Mouse (Mus musculus): Measurements from ENCODE around the gene Fbxo46. TPM values are rescaled to one million over a fixed set of nuclear protein-coding genes. Genes with fewer than 3 reads are reported as not detected.

Fbxo46 gene
- polyA plus RNA-seq, 1 experiment from 2014 or later = 9.8 TPM

DNA sequence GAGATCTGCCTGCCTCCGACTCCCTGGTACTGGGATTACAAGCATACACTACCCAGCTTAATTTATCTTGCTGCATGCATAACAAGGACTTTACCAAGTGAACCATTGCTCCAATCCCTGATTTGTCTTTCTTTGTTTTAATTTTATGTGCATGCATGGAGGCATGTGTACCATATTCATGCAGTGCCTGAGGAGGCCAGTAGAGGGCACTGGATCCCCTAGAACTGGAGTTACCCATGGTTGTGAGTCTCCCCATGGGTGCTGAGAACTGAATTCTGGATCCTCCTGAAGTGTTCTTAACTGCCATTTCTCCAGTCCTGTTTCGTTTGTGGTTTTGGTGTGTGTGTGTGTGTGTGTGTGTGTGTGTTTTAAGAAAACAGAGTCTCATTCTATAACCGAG lies 47.3 kb downstream of the Fbxo46 start:
- Histone ChIP-seq H3K9ac (ENCODE audit: low read length) (no peak overlapping the region), H3K4me1 (ENCODE audit: control insufficient read depth, insufficient read depth, low read length) (peaks cover 5% of the 10 kb centered on the region)

DNA sequence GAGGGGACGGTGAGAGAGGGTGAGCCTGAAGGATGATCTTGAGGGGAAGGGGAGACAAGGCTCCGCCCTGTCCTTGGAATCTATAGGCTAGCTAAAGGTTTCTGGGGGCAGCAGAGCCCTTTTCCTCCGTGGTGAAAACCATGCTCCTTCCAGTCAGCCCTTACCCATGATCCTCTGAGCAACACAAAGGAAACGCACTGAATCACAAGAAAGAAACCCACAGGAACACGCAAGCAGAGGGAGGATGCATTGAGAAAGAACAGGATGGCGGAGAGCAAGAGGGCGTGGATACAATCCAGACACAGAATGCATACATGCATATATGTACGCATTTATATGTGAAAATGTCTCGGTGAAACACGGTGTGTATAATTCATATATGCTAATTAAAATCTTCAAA lies 49.8 kb downstream of the Fbxo46 start:
- Histone ChIP-seq H3K27me3 (ENCODE audit: control insufficient read depth, insufficient read depth, low read length) (peaks cover 8% of the 10 kb centered on the region; the same call in 1 of the 2 replicates), H3K4me1 (ENCODE audit: control insufficient read depth, insufficient read depth, low read length) (peaks cover 2% of the 10 kb centered on the region; the same call in 1 of the 2 replicates), H3K9me3 (ENCODE audit: control insufficient read depth, low read length) (no peaks in the 10 kb centered on the region; the same call in 1 of the 2 replicates), H3K9ac (ENCODE audit: low read length) (no peak overlapping the region), H3K4me3 (ENCODE audit: low read depth, low read length) (no peak overlapping the region), H3K4me2 (ENCODE audit: low read depth, severe bottlenecking) (no peak overlapping the region), H3K27ac (replicated peaks; ENCODE audit: low read depth, low read length) (no peak overlapping the region), H3K36me3 (ENCODE audit: control insufficient read depth, insufficient read depth, low read length) (no peaks in the 10 kb centered on the region)
- ATAC-seq (ENCODE audit: insufficient number of reproducible peaks, low FRiP score, low TSS enrichment, low read depth) = no peak
- WGBS = 64% methylated on average over 10 of the region's 10 CpGs
- no peak for DNase-seq (ENCODE audit: low spot score)

More for the DNA sequence above, 47.3 kb downstream of the Fbxo46 start:
- ATAC-seq (ENCODE audit: insufficient number of reproducible peaks, low FRiP score, low TSS enrichment, low read depth) = no peak
- H3K4me2 ChIP-seq (ENCODE audit: low read depth, severe bottlenecking) = no peak overlapping the region
- no peak overlapping the region for H3K27ac ChIP-seq (replicated peaks; ENCODE audit: low read depth, low read length)
- no peaks in the 10 kb centered on the region for H3K36me3 ChIP-seq (ENCODE audit: control insufficient read depth, insufficient read depth, low read length)
- peaks cover 15% of the 10 kb centered on the region; the same call in 1 of the 2 replicates for H3K27me3 ChIP-seq (ENCODE audit: control insufficient read depth, insufficient read depth, low read length)
- H3K4me3 ChIP-seq (ENCODE audit: low read depth, low read length) = no peak overlapping the region
- H3K9me3 ChIP-seq (ENCODE audit: control insufficient read depth, low read length) = no peaks in the 10 kb centered on the region; the same call in 1 of the 2 replicates
- DNase-seq (ENCODE audit: low spot score) = no peak
- WGBS = 81% methylated on average over 3 of the region's 3 CpGs

DNA sequence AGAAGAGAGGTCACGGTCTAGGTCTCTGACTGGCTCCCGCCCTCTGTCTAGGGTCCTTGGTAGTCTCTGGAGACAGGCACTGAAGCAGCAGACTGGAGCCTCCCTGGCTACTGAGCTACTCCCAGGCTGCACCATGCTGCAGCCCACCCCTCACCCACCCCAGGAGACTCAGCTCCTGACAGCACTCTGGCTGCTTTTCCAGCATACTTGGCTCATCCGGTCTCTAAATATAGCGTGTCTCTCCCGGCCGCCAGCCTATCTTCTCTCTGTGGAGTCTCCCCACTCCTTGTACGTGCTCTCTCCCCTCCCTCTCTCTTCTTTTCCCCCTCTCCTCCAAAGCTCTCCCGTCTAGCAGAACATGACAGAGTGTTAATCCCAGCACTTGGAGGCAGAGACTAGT lies 50.5 kb downstream of the Fbxo46 start:
- no peaks in the 10 kb centered on the region for H3K9me3 ChIP-seq (ENCODE audit: control insufficient read depth, low read length)
- no peak overlapping the region for H3K4me2 ChIP-seq (ENCODE audit: low read depth, severe bottlenecking)
- WGBS = 75% methylated on average over 8 of the region's 8 CpGs
- ATAC-seq (ENCODE audit: insufficient number of reproducible peaks, low FRiP score, low TSS enrichment, low read depth) = no peak
- no peak overlapping the region for H3K9ac ChIP-seq (ENCODE audit: low read length)
- H3K36me3 ChIP-seq (ENCODE audit: control insufficient read depth, insufficient read depth, low read length) = no peaks in the 10 kb centered on the region
- no peak overlapping the region for H3K27ac ChIP-seq (replicated peaks; ENCODE audit: low read depth, low read length)
- H3K4me1 ChIP-seq (ENCODE audit: control insufficient read depth, insufficient read depth, low read length) = 0 out of 2 replicates have a peak, but pooled peaks cover 2% of the 10 kb centered on the region
- peaks cover 4% of the 10 kb centered on the region; the same call in 1 of the 2 replicates for H3K27me3 ChIP-seq (ENCODE audit: control insufficient read depth, insufficient read depth, low read length)
- DNase-seq (ENCODE audit: low spot score) = no peak
- H3K4me3 ChIP-seq (ENCODE audit: low read depth, low read length) = no peak overlapping the region

GRCm38 (mm10) chr7:19171831-19172230 lies 52.2 kb downstream of the Fbxo46 start:
- H3K4me2 ChIP-seq (ENCODE audit: low read depth, severe bottlenecking) = no peak overlapping the region
- H3K27ac ChIP-seq (replicated peaks; ENCODE audit: low read depth, low read length) = no peak overlapping the region
- 56% methylated on average over 8 of the region's 8 CpGs for WGBS
- no peak overlapping the region for H3K4me3 ChIP-seq (ENCODE audit: low read depth, low read length)
- DNase-seq (ENCODE audit: low spot score) (no peak), ATAC-seq (ENCODE audit: insufficient number of reproducible peaks, low FRiP score, low TSS enrichment, low read depth) (no peak)
- H3K27me3 ChIP-seq (ENCODE audit: control insufficient read depth, insufficient read depth, low read length) = peaks cover 16% of the 10 kb centered on the region
- no peaks in the 10 kb centered on the region for H3K36me3 ChIP-seq (ENCODE audit: control insufficient read depth, insufficient read depth, low read length)
- H3K9me3 ChIP-seq (ENCODE audit: control insufficient read depth, low read length) = no peaks in the 10 kb centered on the region
- 0 out of 2 replicates have a peak, but pooled peaks cover 2% of the 10 kb centered on the region for H3K4me1 ChIP-seq (ENCODE audit: control insufficient read depth, insufficient read depth, low read length)
- no peak overlapping the region for H3K9ac ChIP-seq (ENCODE audit: low read length)

DNA sequence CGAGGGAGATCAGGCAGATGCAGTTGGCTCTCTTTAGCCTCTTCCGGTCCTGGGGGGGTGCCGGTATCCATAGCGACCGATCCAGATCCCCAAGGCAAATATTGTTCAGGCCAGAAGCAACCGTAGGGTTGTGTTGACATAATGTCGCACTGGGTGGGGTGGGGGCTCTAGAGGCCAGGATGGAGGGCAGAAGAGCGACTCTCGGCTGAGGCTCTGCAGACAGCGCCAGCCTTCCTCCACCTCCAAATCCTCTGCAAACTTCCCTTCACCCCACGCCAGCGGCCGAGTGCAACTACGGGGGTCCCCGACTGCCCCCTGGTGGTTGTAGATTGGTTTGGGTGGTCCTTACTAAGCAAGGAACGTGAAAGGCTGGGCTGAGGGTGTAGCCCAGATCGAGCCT lies 53.2 kb downstream of the Fbxo46 start:
- no peak; the same call in 1 of the 2 replicates for ATAC-seq (ENCODE audit: insufficient number of reproducible peaks, low FRiP score, low TSS enrichment, low read depth)
- peak; percentile 95 for DNase-seq (ENCODE audit: low spot score)
- Histone ChIP-seq H3K27ac (replicated peaks; ENCODE audit: low read depth, low read length) (no peak overlapping the region), H3K9ac (ENCODE audit: low read length) (no peak overlapping the region), H3K9me3 (ENCODE audit: control insufficient read depth, low read length) (no peaks in the 10 kb centered on the region), H3K4me3 (ENCODE audit: low read depth, low read length) (peak overlapping the region; percentile 20; the same call in 1 of the 2 replicates), H3K4me2 (ENCODE audit: low read depth, severe bottlenecking) (peak overlapping the region; percentile 49), H3K4me1 (ENCODE audit: control insufficient read depth, insufficient read depth, low read length) (0 out of 2 replicates have a peak, but pooled peaks cover 2% of the 10 kb centered on the region), H3K36me3 (ENCODE audit: control insufficient read depth, insufficient read depth, low read length) (no peaks in the 10 kb centered on the region), H3K27me3 (ENCODE audit: control insufficient read depth, insufficient read depth, low read length) (peaks cover 26% of the 10 kb centered on the region)
- WGBS = 6% methylated on average over 17 of the region's 17 CpGs

DNA sequence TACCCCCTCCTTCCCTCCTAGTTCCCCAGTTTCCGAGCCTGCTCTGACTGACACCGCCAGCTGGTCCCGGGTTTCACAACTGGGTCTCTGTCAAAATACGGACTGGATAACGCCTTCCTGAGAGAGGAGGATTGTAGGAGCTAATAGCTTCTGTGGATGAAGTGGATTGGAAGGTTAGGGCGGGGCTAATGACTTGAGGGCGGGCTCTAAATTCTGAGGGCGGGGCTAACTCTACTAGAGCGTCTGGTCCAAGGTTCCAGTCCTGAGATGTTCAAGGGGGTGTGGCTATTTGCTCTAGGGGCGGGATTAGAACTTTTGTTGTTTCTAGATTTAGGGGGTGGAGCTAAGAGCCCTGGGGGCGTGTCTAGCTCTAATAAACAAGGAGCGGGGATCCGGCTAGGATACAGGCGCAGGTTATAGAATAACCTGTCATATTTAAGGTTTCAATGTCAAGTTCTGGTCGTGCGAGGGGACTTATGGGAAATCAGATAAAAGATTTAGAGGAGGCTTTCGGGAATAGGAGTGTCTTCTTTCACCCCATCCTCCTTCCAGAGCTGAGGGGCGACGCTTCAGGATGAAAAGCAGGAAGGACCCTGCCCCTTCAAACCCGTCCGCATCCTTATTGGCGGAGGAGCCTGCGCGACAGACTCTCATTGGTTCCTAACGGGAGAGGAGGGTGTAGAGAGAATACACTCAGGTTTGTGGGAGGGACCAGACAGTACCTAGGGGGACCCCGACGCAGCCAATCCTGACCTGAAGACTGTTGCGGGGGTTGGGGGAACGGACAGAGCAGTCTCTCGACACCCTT lies 56.3 kb downstream of the Fbxo46 start, which contains the start of gene Eml2:
TSS of gene Eml2 (plus strand) at position 714 of the 808 bp plus-strand sequence.
- Histone ChIP-seq H3K9me3 (ENCODE audit: control insufficient read depth, low read length) (no peaks in the 10 kb centered on the region), H3K36me3 (ENCODE audit: control insufficient read depth, insufficient read depth, low read length) (no peaks in the 10 kb centered on the region), H3K27me3 (ENCODE audit: control insufficient read depth, insufficient read depth, low read length) (peaks cover 51% of the 10 kb centered on the region), H3K4me1 (ENCODE audit: control insufficient read depth, insufficient read depth, low read length) (peaks cover 5% of the 10 kb centered on the region; the same call in 1 of the 2 replicates), H3K4me2 (ENCODE audit: low read depth, severe bottlenecking) (peak within 1 kb of the TSS; percentile 39), H3K27ac (replicated peaks; ENCODE audit: low read depth, low read length) (no peak within 1 kb of the TSS), H3K4me3 (ENCODE audit: low read depth, low read length) (peak within 1 kb of the TSS; percentile 5; the same call in 1 of the 2 replicates), H3K9ac (ENCODE audit: low read length) (no peak within 1 kb of the TSS)
- ATAC-seq (ENCODE audit: insufficient number of reproducible peaks, low FRiP score, low TSS enrichment, low read depth) (peak; percentile 52), DNase-seq (ENCODE audit: low spot score) (peak; percentile 49)
- WGBS = under 1% methylated on average over 30 of the region's 30 CpGs

GRCm38 (mm10) chr7:19176516-19176947 lies 56.9 kb downstream of the Fbxo46 start:
- Histone ChIP-seq H3K9ac (ENCODE audit: low read length) (no peak overlapping the region), H3K27me3 (ENCODE audit: control insufficient read depth, insufficient read depth, low read length) (peaks cover 51% of the 10 kb centered on the region)

GRCm38 (mm10) chr7:19177216-19177615 lies 57.6 kb downstream of the Fbxo46 start:
- Histone ChIP-seq H3K9ac (ENCODE audit: low read length) (no peak overlapping the region), H3K4me2 (ENCODE audit: low read depth, severe bottlenecking) (no peak overlapping the region), H3K27me3 (ENCODE audit: control insufficient read depth, insufficient read depth, low read length) (peaks cover 51% of the 10 kb centered on the region), H3K4me1 (ENCODE audit: control insufficient read depth, insufficient read depth, low read length) (peaks cover 8% of the 10 kb centered on the region; the same call in 1 of the 2 replicates), H3K4me3 (ENCODE audit: low read depth, low read length) (no peak overlapping the region), H3K36me3 (ENCODE audit: control insufficient read depth, insufficient read depth, low read length) (no peaks in the 10 kb centered on the region), H3K27ac (replicated peaks; ENCODE audit: low read depth, low read length) (no peak overlapping the region), H3K9me3 (ENCODE audit: control insufficient read depth, low read length) (no peaks in the 10 kb centered on the region)
- WGBS = 72% methylated on average over 7 of the region's 7 CpGs
- ATAC-seq (ENCODE audit: insufficient number of reproducible peaks, low FRiP score, low TSS enrichment, low read depth) = no peak
- no peak for DNase-seq (ENCODE audit: low spot score)

More at GRCm38 (mm10) chr7:19176516-19176947, 56.9 kb downstream of the Fbxo46 start:
- peaks cover 5% of the 10 kb centered on the region; the same call in 1 of the 2 replicates for H3K4me1 ChIP-seq (ENCODE audit: control insufficient read depth, insufficient read depth, low read length)
- 5% methylated on average over 21 of the region's 21 CpGs for WGBS
- no peak for ATAC-seq (ENCODE audit: insufficient number of reproducible peaks, low FRiP score, low TSS enrichment, low read depth)
- no peaks in the 10 kb centered on the region for H3K36me3 ChIP-seq (ENCODE audit: control insufficient read depth, insufficient read depth, low read length)
- H3K4me2 ChIP-seq (ENCODE audit: low read depth, severe bottlenecking) = peak overlapping the region; percentile 39
- H3K27ac ChIP-seq (replicated peaks; ENCODE audit: low read depth, low read length) = no peak overlapping the region
- H3K4me3 ChIP-seq (ENCODE audit: low read depth, low read length) = peak overlapping the region; percentile 5; the same call in 1 of the 2 replicates
- no peaks in the 10 kb centered on the region for H3K9me3 ChIP-seq (ENCODE audit: control insufficient read depth, low read length)
- DNase-seq (ENCODE audit: low spot score) = no peak
